Mouse (Mus musculus): ENCODE data around the gene Agtrap.

Gene Agtrap

DNA sequence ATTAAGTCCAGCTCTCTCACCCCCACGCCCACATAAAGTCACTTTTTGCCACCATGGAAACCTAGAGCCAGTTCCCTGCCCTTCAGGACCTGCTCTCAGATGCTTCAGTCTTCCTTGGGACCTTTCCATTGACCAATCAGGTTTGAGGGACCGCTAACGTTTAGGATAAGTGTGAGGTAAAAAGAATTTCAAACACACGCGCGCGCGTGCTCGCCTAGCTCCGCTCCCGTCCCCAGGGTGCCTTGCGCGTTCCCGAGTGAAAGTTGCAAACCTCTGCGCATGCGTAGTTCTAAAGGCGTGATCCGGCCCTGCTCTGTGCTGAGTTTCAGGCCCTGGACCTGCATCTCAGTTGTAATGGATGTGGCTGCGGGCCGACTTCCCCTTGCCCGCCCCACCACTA is 12.6 kb downstream of the Agtrap start:
- DNase-seq (ENCODE audit: low spot score): peak; percentile 42

DNA sequence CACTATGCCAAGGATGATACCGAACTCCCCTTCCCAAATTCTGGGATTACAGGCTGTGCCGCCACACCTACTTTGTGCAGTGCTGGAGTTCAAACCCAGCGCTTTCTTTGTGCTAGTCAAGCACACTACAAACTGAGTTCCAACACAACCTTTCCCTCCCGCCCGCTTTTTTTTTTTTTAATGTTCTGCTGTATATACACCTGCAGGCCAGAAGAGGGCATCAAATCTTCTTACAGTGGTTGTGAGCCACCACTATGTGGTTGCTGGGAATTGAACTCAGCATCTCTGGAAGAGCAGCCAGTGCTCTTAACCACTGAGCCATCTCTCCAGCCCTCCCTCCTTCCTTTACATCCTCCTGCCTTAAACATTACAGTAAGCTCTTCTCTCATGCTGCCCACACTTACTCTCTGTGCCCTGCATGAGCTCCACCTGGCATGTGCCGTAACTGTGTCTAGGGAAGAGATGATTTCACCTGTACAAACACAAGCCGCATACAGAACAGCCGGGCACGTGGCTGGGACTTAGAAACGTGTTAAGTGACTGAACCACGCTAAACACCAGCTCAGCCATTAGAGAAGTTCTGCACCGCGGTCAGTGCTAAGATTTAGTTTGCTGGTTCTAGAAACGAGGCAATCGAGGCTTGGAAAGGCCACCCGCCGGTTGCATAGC is 13.2 kb downstream of the Agtrap start:
- no peak for DNase-seq (ENCODE audit: low spot score)

DNA sequence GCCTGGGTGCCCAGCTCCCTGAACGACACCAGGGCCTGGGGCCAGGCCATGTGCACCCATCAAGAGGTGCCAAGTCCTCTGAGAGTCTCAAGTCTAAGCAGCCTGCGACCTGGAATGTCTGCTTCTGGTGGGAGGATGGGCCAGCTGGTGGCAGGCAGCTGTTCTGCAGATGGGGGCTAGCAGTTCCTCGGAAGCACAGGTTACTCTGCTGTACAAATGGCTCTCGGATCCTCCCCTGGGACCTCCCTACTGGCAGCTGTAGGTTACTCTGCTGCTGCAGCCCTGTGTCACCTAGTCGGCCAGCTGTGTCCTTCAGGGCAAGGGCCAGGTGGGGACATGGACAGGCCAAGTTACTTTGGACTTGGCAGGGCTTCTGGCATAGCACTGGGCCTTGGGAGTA is 16.3 kb downstream of the Agtrap start:
- no peak for DNase-seq (ENCODE audit: low spot score)

DNA sequence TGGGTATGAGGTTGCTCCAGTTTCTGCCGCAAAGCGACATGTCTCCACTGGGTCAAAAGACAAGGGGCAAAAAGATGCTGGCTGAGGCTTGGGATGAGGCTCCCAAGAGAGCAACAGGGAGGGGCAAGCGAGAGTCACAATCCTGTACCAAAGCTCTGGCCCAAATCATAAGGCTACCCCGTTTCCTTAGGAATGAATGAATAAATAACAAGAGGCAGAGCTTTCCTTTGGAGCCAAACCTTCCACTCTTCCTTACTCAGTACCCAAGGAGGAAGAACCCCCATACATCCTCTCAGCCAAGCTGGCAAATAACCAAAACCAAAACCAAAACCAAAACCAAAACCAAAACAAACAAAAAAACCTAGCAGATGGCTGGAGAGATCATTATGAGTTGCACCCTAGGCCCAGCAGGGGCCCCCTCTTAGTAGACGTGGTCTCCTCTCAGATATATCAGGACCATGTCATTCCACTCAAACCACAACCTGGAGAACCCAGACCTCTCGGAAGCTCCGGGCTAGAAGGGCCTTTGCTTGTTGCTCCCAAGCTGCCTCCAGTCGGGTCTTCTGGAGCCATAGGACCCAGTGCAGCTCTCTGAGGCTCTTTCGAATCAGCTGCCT is 18.1 kb downstream of the Agtrap start:
- no peak for DNase-seq (ENCODE audit: low spot score)

DNA sequence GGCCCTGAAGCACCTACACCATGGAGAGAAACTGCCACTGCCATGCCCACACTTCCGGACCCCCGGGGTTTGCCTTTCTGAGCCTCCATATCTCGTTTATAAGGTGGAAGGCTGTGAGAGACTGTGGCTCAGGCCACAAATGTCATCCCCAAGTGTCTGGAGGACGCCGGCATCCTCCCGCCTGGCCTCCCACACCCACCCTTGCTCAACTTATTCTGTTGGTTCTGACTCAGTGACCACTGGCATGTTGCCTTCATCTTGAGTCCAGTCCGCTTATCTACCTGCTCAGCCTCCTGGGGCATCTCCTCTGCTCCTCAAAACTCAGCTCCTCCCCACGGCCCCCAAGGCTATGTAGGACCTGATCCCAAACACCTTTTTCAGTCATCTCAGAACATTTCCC is 20.5 kb downstream of the Agtrap start:
- no peak for DNase-seq (ENCODE audit: low spot score)

DNA sequence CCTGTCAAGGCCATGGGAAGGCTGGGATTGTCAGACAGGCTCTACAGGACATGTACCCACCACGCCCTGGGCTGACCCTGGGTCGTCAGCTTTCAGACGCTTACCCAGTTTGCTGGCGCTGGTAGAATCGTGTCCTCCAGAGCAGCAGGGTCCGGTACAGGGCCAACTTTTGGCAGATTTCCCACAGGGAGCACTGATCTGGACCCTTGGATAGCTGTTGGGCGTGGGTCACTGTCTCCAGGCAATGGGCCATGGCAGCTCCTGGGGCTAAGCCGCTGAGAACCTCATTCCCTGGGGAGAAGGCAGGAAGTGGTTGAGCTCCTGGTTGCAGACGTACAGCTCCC is 21.5 kb downstream of the Agtrap start:
- DNase-seq (ENCODE audit: low spot score): no peak

DNA sequence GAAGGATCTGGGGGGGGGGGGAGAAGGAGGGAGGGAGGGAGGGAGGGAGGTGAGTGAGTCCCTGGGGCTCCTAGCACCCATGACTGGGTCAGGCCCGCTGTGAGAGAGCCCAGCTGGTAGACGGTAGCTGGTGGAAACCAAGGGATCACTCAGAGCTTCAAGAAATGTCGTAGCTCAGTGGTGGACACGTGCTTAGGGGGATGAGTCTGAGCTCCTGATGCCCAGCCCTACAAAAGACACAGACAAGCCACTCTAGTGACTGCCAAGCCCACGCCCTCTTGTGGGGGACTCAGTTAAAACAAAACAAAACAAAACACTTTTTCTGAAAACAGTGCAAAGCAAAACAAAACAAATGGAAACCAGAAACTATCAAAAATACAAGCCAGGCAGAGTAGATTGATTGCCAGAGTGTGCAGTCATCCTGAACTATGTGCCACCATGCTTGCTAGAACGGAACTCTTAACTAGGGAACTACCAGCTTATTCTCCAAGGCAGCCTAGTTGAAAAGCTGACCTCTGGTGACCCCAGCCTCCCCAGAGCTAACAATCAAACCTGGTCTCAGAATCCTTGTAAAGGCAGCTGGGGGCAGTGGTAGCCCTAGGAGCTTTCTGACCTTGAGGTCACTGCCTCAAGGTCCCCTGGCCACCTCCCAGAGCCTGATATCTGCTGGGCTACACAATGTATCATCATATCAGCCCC is 22.0 kb downstream of the Agtrap start:
- no peak for DNase-seq (ENCODE audit: low spot score)

DNA sequence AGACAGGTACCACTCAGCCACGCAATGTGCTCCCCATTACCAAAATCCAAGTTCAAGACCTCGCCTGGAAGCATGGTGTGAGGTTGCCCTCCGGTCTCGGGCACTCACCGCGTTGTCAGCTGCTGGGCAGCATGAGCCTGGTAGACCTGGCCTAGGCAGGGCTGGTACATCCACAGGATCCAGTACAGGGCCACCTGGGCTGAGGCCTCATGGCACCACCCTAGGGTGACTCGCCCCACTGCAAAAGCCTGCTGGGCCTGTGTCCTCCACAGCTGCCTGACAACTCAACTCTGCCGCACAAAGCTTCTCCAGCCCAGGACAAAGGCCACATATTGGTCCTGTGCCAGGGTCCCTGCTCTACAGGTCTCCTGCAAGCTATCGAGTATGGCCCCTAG is 26.7 kb downstream of the Agtrap start:
- DNase-seq (ENCODE audit: low spot score): no peak

DNA sequence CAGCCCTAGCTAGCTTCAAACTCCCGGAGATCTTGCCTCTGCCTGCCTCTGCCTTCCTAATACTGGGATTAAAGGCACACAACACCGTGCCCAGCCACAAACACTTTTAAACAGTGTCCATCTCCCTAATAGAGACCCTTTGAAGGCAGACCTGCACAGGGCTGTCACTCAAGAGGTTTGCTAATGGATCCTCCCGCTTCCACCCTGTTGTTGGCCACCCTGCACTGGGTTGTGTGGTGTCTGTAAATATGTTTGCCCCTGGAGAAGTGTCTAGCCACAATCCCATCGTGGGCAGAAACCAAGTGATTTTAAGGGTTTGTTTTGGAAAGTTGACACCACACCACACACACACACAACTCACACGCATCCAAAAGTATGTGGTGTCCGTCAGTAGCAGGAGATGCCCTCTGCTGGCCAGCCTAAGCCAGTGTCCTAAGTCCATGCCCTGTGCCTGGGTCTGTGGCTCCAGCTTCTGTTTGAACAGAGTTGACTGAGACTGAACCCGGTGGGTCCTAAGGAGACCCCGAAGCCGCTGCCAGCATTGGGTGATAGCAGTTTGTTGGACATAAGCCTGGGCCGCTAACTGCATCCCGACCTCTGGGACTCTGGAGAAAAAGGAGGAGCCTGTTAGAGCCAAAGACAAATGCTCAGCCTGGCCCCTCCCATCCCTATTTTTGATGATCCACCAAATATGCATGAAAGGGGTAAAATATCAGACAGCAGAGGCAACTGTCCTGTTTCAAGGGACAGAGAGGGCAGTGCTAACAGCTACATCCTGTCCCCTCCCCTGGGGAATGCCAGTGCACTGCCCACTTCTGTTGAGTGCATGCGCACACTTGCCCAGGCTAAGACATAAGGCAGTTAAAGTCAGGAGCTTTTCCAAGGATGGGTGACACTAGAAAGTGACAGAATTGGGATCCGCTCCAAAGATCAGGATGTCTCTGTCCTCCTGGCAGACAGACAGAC is 27.4 kb downstream of the Agtrap start:
- DNase-seq (ENCODE audit: low spot score): no peak

DNA sequence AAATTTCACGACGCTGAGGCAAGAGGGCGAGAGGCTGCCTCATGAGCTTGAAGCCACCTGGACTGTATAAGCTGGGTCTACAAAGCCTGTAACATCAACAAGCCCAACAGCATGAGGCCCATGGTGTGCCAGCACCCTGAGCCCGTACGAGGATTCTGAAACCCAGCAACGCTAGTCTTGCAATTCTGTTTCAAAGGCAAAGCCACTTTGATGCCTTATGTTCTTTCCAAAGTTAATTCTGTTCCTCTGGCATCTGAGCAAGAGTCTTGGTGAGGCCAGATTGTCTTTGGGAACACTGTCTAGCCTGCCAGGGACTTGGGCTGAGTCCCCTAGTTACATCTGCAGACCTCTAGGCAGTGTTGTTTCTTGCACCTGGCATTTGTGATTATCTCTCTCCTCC is 28.8 kb downstream of the Agtrap start:
- DNase-seq (ENCODE audit: low spot score): no peak

DNA sequence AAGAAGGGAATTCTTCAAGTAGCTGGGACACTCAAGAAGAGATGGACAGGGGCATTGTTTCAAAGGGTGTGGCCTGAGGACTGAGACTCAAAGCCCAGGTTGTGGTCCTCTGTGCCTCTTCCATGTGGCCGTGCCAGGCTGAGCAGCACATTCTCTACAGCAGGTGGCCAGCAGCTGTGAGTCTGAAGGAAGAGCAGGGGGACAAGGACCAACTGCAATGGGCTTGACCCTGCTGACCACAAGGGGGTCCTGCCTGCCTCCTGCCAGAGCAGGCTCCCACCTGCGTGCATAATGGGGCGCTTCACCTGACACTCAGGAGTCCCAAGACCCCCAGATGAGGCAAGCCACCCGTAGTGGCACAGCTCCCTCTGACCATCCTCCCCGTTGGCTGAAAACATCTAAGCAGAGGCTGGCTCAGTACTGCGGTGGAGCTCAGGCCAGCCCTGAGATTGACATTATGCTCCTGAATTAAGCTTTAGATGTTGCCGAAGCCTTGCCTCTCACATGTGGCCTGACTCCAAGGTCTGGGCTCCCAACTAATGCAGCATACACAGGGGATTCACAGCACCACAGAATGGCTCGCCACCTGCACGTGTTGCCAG is 29.5 kb downstream of the Agtrap start:
- no peak for DNase-seq (ENCODE audit: low spot score)

DNA sequence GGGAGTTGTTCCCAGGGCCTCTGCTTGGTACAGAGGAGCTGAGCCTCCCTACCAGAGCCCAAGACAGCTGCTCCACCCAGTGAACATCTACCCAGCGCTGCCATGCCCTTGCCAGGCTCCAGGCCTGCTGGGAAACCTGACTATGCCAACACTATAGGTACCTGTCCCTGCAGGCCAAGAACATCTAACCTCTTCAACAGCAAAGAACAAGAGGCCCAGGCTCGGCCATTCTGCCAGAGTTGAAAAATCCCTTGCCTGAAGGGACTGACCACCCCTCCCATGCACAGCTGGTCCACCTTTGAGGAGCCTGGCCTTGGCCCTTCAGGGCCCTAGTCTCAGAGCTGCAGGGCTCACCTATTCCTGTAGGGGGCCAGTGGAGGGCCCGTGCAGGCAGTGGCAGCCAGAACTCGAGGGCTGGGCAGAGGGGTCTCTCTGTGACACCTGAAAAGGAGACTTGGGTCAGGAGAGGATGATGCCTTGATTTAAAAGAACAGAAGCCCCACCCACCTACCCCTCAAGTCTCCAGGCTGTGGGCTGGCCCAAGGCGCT is 30.1 kb downstream of the Agtrap start:
- no peak for DNase-seq (ENCODE audit: low spot score)

DNA sequence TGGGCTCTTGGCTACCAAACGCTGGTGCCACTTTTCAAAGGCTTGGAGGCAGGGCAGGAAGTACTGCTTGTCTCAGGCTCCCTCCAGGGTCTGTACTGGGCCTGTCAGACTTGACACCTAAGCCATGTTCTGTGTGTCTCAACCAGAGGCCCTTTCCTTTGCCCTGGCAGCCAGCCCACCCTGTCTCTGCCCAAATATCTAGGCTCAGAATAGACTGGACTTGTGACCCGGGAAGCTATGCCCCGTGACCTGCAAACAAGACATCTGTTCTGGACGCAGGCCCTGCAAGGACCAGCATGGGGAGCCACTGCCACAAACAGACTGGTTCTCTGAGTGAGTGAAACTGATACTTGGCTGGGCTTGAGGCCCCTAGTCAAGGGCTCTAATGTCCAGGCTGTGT is 31.0 kb downstream of the Agtrap start:
- DNase-seq (ENCODE audit: low spot score): no peak

DNA sequence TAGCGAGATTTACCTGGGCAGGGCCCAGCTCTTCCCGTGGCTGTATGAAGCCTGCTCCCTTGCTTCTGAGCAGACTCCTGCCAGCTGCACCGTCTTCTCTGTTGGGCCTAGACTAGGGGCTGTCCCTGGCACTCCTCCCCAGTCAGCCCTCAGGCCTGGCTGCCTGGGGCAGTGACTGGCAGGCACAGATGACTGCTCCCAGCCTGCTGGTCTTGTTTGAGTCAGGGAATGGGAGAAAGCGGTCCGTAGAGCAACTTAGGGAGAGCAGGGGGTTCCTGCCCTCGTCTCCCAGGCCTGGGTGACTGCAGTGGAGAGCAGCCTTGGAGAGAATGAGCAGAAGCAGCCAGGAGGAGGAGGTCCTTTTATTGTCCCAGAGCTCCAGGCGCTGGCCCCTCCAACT is 31.6 kb downstream of the Agtrap start:
- DNase-seq (ENCODE audit: low spot score): no peak

DNA sequence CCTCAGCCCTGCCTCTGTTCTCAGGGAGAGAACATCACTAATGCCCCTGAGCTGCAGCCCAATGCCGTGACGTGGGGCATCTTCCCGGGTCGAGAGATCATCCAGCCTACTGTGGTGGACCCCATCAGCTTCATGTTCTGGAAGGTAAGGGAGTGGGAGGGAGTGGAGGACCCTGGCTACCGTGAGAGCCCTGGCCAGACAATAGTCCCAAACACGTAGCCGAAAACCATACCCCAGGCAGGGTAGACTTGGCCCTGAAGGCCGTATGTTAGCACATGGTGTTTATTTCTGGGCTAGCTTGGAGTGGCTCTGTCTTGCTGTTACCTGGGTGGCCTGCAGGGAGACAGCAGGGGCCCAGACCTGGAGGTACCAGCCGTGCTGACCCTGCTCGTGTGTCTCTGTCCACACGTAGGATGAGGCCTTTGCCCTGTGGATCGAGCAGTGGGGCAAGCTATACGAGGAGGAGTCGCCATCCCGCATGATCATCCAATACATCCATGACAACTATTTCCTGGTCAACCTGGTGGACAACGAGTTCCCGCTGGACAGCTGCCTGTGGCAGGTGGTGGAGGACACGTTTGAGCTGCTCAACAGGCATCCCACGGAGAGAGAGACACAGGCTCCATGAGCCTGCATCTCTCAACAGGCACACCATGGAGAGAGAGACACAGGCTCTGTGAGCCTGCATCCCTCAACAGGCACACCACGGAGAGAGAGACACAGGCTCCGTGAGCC is 32.7 kb downstream of the Agtrap start:
- DNase-seq (ENCODE audit: low spot score): no peak

DNA sequence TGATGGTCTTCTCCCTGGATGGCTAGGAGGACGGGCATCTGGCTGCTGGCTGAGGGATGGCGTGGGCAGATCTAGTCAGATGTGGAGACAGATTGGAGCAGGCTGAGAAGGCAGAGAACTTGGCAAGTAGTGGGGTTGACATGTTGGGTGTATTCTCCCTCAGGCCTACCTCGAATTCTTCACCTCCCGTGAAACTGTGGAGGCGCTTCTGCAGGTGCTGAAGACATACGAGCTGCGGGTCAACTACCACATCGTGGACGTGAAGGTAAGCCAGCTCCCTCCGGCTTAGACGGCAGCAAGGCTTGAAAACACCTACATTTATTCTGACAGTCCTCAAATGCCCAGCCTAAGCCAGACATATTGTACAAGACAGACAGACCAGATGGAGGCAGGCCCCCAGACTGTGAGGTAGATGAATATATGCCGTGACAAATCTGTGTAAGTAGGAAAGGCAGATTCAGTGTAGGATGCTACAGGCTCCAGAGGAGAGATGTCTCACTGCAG is 34.4 kb downstream of the Agtrap start:
- DNase-seq (ENCODE audit: low spot score): no peak

DNA sequence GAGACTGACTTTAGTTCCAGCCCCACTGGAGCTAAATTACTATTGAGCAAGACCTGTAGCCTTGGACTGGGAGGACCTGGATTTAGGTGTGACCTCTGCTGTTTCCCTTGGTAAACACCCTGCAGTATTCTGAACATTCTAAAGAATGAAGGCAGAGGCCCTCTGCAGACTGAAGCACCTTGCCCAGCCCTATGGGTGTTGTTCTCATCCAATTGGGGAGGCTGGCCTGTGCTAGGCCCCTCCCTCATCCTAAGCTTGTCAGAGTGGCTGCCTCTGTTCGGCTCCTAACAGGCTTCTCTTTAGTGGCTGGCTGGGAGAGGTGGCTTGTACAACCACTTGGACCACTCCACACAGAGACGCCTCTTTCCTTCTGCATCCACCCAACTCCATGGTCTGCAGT is 34.9 kb downstream of the Agtrap start:
- DNase-seq (ENCODE audit: low spot score): no peak

DNA sequence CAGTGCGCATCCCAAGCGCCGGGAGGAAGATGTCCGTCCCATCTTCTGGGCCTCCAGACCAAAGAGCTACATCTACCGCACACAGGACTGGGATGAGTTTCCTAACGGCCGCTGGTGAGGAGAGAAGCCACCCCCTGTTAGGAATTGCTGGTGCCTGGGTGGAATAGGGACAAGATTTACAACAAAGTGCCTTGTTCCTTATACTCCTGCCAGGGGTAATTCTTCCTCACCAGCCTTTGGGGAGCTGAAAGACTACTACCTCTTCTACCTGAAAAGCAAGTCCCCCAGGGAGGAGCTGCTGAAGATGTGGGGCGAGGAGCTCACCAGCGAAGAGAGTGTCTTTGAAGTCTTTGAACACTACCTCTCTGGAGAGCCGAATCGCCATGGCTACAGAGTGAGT is 35.9 kb downstream of the Agtrap start:
- no peak for DNase-seq (ENCODE audit: low spot score)

DNA sequence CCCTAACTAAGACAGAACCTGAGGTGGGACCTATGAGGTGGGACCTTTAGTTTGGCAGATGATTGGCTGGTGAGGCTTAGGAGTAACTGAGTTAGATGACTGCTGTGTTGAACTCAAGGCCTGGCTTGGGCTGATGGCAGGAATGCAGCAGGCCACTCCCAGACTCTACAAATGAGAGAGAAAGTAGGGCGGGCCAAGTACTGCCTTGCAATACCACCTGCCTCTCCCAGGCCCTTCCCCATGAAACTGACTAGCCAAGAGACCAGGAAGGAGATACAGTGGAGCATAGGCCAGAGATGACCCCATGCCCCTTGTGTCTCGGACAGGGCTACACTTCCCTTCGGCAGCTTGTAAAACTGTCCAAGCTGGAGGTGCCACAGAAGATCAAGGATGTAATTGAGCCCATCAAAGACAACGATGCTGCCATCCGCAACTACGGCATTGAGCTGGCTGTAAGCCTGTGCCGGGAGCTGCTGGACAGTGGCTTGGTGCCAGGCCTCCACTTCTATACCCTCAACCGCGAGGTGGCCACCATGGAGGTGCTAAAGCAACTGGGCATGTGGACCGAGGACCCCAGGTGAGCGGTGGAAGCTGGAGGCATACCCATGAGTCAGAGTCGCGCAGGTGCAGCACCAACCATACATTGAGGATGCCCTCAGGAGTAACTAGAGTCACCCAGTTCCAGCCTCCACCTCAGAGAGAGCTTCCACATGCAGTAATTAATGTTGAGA is 36.6 kb downstream of the Agtrap start:
- DNase-seq (ENCODE audit: low spot score): no peak

DNA sequence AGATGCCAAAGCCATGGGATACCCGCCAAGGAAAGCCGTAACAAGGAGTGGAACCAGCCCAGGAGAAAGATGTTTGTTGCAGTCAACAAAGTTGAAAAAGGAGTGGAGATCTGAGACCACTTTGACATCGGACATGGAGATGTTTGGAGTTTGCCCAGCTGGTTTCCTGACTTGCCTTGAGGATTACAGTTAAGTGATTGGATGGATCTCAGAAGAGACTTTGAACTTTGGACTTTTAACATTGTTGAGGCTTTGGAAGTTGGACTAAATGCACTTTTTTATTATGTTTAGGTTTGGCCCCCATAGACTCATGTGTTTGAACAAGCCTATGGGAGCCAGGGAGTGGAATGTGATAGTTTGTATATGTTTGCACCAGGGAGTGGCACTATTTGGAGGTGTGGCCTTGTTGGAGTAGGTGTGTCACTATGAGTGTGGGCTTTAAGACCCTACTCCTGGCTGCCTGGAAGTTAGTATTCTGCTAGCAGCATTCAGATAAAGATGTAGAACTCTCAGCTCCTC is 37.4 kb downstream of the Agtrap start:
- DNase-seq (ENCODE audit: low spot score): peak; percentile 43

All from yolk sac, embryonic 10.5 days (tissue).